Mouse (Mus musculus): ENCODE data around the gene Xpo6.

The Xpo6 gene

DNA sequence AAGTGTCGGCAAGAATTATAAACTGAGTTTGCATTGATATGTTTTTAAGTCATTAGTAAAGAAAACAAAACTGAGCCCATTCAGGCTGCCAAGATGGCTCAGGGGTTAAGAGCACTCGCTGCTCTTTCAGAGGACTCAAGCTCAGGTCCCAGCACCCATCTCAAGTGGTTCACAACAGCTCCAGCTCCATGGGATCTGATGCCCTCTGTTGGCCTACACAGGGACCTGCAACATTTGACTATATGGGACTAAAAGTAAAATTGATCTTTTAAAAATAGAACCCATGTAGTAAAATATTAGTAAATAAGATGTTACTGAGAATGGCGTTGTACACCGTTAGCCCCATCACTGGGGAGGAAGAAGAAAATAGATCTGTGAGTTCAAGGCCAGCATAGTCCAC lies 130.0 kb downstream of the Xpo6 start:
- DNase-seq: no peak

DNA sequence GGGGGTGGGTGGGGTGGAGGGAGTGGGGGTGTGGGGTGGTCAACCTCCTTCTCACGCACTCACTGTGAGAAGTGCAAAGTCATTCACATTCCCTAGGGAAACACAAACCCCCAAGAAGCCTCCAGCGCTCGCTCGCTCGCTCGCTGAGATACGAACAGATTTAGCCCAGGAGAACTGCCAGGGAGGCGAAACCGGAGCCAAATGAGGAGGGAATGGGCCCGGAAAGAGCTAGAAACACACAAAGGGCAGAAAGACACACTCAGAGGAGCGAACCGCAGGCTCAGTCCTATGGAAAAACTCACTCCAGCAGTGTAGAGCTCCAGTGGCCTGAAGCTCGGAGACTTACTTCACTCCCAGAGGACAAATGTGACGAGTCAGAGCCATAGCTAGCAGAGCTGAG lies 133.5 kb downstream of the Xpo6 start:
- peak; percentile 48 for DNase-seq

DNA sequence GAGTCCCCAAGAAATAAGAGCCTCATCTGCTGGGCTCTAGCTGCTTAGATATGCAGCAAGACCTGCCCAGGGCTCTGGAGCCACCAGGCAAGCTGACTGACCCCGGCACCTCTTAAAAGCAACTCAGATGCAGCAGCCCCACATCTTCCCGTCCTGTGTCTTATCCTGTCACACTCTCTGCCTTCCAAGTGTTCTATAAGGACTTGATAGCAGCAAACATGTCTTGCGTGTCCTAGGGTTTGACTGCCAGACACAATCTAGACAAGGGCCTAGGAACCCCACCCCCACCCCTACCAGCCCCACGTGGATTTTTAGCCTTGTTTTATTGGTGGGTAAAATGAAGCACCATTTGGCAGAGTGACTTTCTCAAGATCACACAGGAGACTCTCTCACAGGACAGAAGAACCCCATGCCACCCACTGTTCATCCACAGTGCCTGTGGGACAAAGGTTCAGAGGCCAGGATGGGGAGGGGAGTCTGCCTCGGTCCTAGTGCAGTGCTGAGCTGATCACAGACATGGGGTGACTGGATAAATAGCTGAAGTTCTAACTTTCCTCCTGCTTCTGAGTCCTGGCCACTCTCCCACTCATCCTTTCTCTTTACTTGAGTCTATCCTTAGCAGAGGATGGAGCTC lies 134.9 kb downstream of the Xpo6 start:
- DNase-seq: no peak

DNA sequence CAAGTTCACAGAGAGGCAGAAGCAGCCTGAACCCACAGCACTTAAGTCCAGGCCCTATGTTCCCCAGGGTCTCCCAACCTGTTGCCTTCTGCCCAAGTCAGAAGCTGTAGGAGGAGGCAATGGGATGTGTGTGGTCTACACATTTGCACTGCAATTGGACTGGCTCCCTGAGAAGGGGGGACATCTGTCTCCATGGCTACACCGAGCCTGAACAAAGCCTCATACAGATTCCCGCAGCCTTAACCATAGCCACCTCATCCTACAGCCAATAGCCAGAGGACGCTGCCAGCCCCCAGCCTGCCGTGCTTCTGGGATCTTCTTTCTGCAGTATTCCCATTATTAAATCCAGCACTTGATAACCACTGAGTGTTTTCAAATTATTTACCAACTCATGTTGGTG lies 138.1 kb downstream of the Xpo6 start:
- DNase-seq: no peak

DNA sequence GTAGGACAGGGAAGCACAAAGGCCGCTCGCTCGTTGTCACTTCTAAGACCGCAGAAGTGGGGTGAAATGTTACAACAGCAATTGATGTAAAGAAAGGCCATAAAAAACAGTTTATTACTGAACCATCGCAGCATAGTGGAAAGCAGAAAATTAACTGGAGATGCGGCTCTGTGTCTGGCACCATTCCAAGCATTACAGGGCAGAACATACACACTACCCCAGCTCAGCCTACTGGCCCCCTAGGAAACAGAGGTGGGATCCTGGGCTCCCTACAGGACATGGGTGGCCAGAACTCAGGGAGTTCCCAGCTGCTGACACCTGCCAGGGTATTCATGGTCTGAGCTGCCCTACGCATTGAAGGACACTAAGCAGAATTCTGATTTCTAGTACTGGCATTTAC lies 141.4 kb downstream of the Xpo6 start:
- no peak for DNase-seq

DNA sequence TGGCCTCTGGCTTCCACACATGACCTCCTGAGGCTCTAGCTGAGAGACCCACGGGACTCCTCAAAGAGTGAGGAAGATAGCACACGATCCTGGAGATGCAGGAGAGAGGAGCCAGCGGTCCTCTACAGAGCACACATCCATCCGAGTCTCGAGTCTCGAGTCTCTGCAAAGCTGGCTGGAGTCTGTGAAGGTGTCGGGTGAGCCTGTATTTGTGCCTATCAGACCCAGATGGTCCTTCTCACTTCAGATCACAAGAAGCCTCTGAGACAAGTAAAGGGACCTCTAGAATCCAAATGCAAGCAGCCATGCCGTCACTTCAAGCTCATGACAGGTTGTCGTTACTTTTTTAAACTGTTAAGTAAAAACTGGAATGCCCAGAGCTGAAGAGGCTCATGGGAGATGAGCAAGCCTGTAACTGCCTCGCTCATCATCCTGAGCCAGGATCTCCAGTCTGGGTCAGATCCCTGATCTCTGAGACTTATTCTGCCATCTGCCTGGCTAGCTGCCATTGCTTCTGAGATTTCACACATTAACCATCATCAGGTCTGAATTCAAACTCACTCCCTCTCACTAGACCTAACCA lies 142.9 kb downstream of the Xpo6 start:
- no peak for DNase-seq

DNA sequence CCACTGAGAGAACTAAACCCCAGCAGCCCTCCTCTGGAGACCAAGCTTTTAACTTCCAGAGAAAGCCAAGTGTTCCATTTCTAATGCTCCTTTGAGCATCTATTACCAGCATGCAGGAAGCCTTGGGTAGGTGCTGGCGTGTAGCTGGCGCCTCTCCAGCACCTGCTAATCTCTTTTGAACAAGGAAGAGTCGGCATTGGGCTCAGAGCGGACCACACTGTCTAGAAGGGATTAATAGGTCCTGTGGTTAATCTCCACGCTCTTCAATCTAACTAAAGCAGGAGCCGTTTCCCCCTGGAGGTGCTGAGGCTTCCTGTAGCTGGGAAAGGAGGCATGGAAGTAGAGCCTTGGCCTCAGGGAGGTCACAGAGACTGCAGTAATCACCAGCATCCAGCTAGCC lies 145.7 kb downstream of the Xpo6 start:
- no peak for DNase-seq

DNA sequence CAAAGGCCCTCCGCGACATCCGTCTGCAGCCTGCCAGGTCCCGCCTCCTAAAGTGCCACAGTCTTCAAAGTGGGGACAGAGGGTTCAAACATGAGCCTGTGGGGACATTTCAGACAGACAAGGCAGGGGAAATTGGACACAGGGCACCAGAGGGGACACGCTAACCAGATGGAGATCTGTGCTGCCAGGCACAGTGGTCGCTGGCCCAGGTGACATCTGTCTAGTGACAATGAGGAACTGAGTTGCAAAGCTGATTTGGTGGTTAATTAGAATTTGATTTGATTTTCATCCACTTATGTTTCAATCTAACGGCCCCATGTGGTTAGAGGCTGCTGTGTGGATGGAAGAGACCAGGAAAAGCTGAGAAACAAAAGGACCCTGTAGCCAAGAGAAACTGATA lies 146.7 kb downstream of the Xpo6 start:
- DNase-seq: no peak

DNA sequence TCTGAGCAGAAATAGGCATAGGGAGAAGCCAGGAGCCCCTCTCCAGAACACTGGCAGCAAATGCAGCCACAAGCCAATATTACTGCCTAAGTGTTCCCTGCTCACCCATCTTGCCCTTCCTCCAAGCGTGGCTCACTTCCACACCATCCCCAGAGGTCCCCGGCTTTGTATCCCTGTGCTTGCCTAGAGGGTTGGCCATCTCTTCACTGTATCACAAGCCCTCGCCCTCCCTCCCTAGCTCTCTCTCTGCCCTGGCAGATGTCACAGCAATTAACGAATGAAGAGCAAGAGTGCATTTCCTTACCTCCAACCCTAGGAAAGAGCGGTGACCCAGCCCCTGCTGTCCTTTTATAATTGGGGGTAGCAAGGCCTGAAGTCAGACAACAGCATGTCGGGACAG lies 148.4 kb downstream of the Xpo6 start:
- DNase-seq: no peak
